Mouse (Mus musculus): ENCODE data around the gene Gm12569.

GRCm38 (mm10) chr11:51242897-51243296 is 22.6 kb downstream of the Gm12569 start:
- TF ChIP-seq CTCF (IDR thresholded peaks at IDR 0.05; ENCODE audit: control insufficient read depth, insufficient read depth, insufficient replicate concordance, low read depth, low read length) = no peak
- no peak for TF ChIP-seq POLR2A (IDR thresholded peaks at IDR 0.05; ENCODE audit: control insufficient read depth, low read depth, low read length)
